Mouse (Mus musculus): ENCODE measurements around the gene Vwc2l. TPM values are rescaled to one million over a fixed set of nuclear protein-coding genes. Genes with fewer than 3 reads are reported as not detected.
A peak's percentile ranks its signal among the peaks of the same experiment; 100 is the strongest.

The Vwc2l gene
- polyA plus RNA-seq, 1 experiment from 2014 or later = 0.02 TPM

DNA sequence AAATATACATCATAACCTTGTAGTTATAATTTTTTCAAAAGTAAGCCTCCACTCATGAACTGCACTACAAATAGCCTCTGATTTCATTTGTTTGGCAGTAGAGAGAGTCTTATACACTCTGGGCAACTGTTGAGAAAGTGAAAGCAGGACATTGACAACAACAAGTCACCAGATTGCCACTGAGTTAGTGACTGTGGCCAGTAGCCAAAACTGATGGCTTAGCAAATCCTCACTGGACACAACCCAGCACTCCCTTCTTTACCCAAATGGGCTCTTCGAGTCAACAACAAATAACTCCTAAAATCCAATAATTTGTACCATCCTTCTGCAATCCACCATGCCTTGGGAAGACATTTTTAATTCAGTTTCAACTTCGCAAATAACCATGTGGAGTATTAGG is 155.0 kb downstream of the Vwc2l start:
- H3K36me3 ChIP-seq (ENCODE audit: control insufficient read depth, insufficient read depth) = no peaks in the 10 kb centered on the region
- no peak overlapping the region for H3K27ac ChIP-seq (ENCODE audit: low read length)
- no peaks in the 10 kb centered on the region for H3K27me3 ChIP-seq (ENCODE audit: control insufficient read depth, insufficient read depth, low read depth, low read length)
- ATAC-seq (ENCODE audit: low read depth) = no peak
- WGBS (ENCODE audit: insufficient replicate concordance) = 59% methylated on average over 2 of the region's 2 CpGs
- no peak overlapping the region for H3K4me2 ChIP-seq (ENCODE audit: low read depth, low read length)
- H3K9me3 ChIP-seq (replicated peaks; ENCODE audit: control insufficient read depth, low read length) = no peaks in the 10 kb centered on the region
- no peaks in the 10 kb centered on the region for H3K4me1 ChIP-seq (ENCODE audit: control insufficient read depth, low read depth, low read length)
- no peak overlapping the region for H3K9ac ChIP-seq (ENCODE audit: low read depth, low read length)
- H3K4me3 ChIP-seq (ENCODE audit: low read depth, low read length) = no peak overlapping the region

- Histone ChIP-seq H3K4me3 (ENCODE audit: low read depth, low read length) (no peak overlapping the region), H3K27me3 (ENCODE audit: control insufficient read depth, insufficient read depth, low read depth, low read length) (no peaks in the 10 kb centered on the region), H3K9me3 (replicated peaks; ENCODE audit: control insufficient read depth, low read length) (no peaks in the 10 kb centered on the region), H3K27ac (ENCODE audit: low read length) (no peak overlapping the region), H3K9ac (ENCODE audit: low read depth, low read length) (no peak overlapping the region), H3K36me3 (ENCODE audit: control insufficient read depth, insufficient read depth) (no peaks in the 10 kb centered on the region), H3K4me1 (ENCODE audit: control insufficient read depth, low read depth, low read length) (no peaks in the 10 kb centered on the region), H3K4me2 (ENCODE audit: low read depth, low read length) (no peak overlapping the region)
- no peak for ATAC-seq (ENCODE audit: low read depth)
- whole genome bisulfite sequencing (ENCODE audit: insufficient replicate concordance) = 71% methylated on average over 3 of the region's 3 CpGs
Observed at GRCm38 (mm10) chr1:70881269-70881668, 155.8 kb downstream of the Vwc2l start.

GRCm38 (mm10) chr1:70884156-70884555 is 158.6 kb downstream of the Vwc2l start:
- no peak for ATAC-seq (ENCODE audit: low read depth)
- no peaks in the 10 kb centered on the region for H3K27me3 ChIP-seq (ENCODE audit: control insufficient read depth, insufficient read depth, low read depth, low read length)
- no peak overlapping the region for H3K4me2 ChIP-seq (ENCODE audit: low read depth, low read length)

GRCm38 (mm10) chr1:70902311-70902710 is 176.8 kb downstream of the Vwc2l start:
- Histone ChIP-seq H3K36me3 (ENCODE audit: control insufficient read depth, insufficient read depth) (no peaks in the 10 kb centered on the region), H3K9me3 (replicated peaks; ENCODE audit: control insufficient read depth, low read length) (no peaks in the 10 kb centered on the region), H3K27ac (ENCODE audit: low read length) (peak overlapping the region; percentile 88), H3K4me2 (ENCODE audit: low read depth, low read length) (peak overlapping the region; percentile 41), H3K4me3 (ENCODE audit: low read depth, low read length) (no peak overlapping the region), H3K27me3 (ENCODE audit: control insufficient read depth, insufficient read depth, low read depth, low read length) (no peaks in the 10 kb centered on the region), H3K4me1 (ENCODE audit: control insufficient read depth, low read depth, low read length) (peaks cover 6% of the 10 kb centered on the region), H3K9ac (ENCODE audit: low read depth, low read length) (no peak overlapping the region)
- peak; percentile 98 for ATAC-seq (ENCODE audit: low read depth)
- 5% methylated on average over 3 of the region's 3 CpGs for WGBS (ENCODE audit: insufficient replicate concordance)

More at GRCm38 (mm10) chr1:70884156-70884555, 158.6 kb downstream of the Vwc2l start:
- no peaks in the 10 kb centered on the region for H3K36me3 ChIP-seq (ENCODE audit: control insufficient read depth, insufficient read depth)
- WGBS (ENCODE audit: insufficient replicate concordance) = 67% methylated on average over 4 of the region's 4 CpGs
- H3K4me3 ChIP-seq (ENCODE audit: low read depth, low read length) = no peak overlapping the region
- H3K9me3 ChIP-seq (replicated peaks; ENCODE audit: control insufficient read depth, low read length) = no peaks in the 10 kb centered on the region
- H3K9ac ChIP-seq (ENCODE audit: low read depth, low read length) = no peak overlapping the region
- no peak overlapping the region for H3K27ac ChIP-seq (ENCODE audit: low read length)
- no peaks in the 10 kb centered on the region for H3K4me1 ChIP-seq (ENCODE audit: control insufficient read depth, low read depth, low read length)

- H3K27me3 ChIP-seq (ENCODE audit: control insufficient read depth, insufficient read depth, low read depth, low read length) = no peaks in the 10 kb centered on the region
- H3K4me1 ChIP-seq (ENCODE audit: control insufficient read depth, low read depth, low read length) = peaks cover 6% of the 10 kb centered on the region
- no peak overlapping the region for H3K4me3 ChIP-seq (ENCODE audit: low read depth, low read length)
- H3K36me3 ChIP-seq (ENCODE audit: control insufficient read depth, insufficient read depth) = no peaks in the 10 kb centered on the region
- 73% methylated on average over 2 of the region's 2 CpGs for WGBS (ENCODE audit: insufficient replicate concordance)
- no peaks in the 10 kb centered on the region for H3K9me3 ChIP-seq (replicated peaks; ENCODE audit: control insufficient read depth, low read length)
- H3K9ac ChIP-seq (ENCODE audit: low read depth, low read length) = no peak overlapping the region
- no peak for ATAC-seq (ENCODE audit: low read depth)
- no peak overlapping the region for H3K27ac ChIP-seq (ENCODE audit: low read length)
- H3K4me2 ChIP-seq (ENCODE audit: low read depth, low read length) = no peak overlapping the region
Observed at GRCm38 (mm10) chr1:70907366-70907765, 181.9 kb downstream of the Vwc2l start.

- no peaks in the 10 kb centered on the region for H3K27me3 ChIP-seq (ENCODE audit: control insufficient read depth, insufficient read depth, low read depth, low read length)
- H3K9me3 ChIP-seq (replicated peaks; ENCODE audit: control insufficient read depth, low read length) = no peaks in the 10 kb centered on the region
- H3K36me3 ChIP-seq (ENCODE audit: control insufficient read depth, insufficient read depth) = no peaks in the 10 kb centered on the region
- H3K4me1 ChIP-seq (ENCODE audit: control insufficient read depth, low read depth, low read length) = peaks cover 2% of the 10 kb centered on the region
- H3K4me3 ChIP-seq (ENCODE audit: low read depth, low read length) = no peak overlapping the region
- no peak for ATAC-seq (ENCODE audit: low read depth)
- no peak overlapping the region for H3K9ac ChIP-seq (ENCODE audit: low read depth, low read length)
- no peak overlapping the region for H3K27ac ChIP-seq (ENCODE audit: low read length)
- WGBS (ENCODE audit: insufficient replicate concordance) = 62% methylated on average over 4 of the region's 4 CpGs
- no peak overlapping the region for H3K4me2 ChIP-seq (ENCODE audit: low read depth, low read length)
Observed at GRCm38 (mm10) chr1:70911235-70911634, 185.7 kb downstream of the Vwc2l start.

DNA sequence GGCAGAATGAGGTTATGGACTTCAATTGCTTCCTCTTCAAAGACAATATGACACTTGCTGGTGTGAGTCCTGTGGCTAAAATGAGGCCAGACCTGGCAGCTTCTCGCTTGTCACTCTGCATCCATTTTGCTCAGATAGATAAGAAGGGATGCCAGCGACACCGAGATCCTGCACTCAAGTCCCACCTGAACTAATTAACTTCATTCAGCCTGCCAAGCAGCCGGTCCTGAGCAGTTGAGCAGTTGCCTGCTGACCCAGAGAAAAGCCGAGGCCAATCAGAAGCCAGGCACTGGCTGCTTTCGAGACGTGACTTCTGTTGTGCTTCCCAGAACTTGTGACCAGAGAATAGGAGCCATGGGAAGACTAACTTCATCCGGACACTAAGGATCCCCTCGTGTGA is 187.6 kb downstream of the Vwc2l start:
- Histone ChIP-seq H3K27ac (ENCODE audit: low read length) (no peak overlapping the region), H3K9me3 (replicated peaks; ENCODE audit: control insufficient read depth, low read length) (no peaks in the 10 kb centered on the region), H3K4me1 (ENCODE audit: control insufficient read depth, low read depth, low read length) (peaks cover 6% of the 10 kb centered on the region), H3K27me3 (ENCODE audit: control insufficient read depth, insufficient read depth, low read depth, low read length) (no peaks in the 10 kb centered on the region), H3K36me3 (ENCODE audit: control insufficient read depth, insufficient read depth) (no peaks in the 10 kb centered on the region), H3K4me2 (ENCODE audit: low read depth, low read length) (no peak overlapping the region), H3K9ac (ENCODE audit: low read depth, low read length) (no peak overlapping the region), H3K4me3 (ENCODE audit: low read depth, low read length) (no peak overlapping the region)
- 52% methylated on average over 9 of the region's 9 CpGs for WGBS (ENCODE audit: insufficient replicate concordance)
- no peak for ATAC-seq (ENCODE audit: low read depth)

GRCm38 (mm10) chr1:70918173-70919036 is 192.9 kb downstream of the Vwc2l start:
- 37% methylated on average over 2 of the region's 2 CpGs for whole genome bisulfite sequencing (ENCODE audit: insufficient replicate concordance)
- no peaks in the 10 kb centered on the region for H3K27me3 ChIP-seq (ENCODE audit: control insufficient read depth, insufficient read depth, low read depth, low read length)
- H3K36me3 ChIP-seq (ENCODE audit: control insufficient read depth, insufficient read depth) = no peaks in the 10 kb centered on the region
- H3K9ac ChIP-seq (ENCODE audit: low read depth, low read length) = peak overlapping the region; percentile 12; the same call in 1 of the 2 replicates
- H3K27ac ChIP-seq (ENCODE audit: low read length) = peak overlapping the region; percentile 89
- H3K4me3 ChIP-seq (ENCODE audit: low read depth, low read length) = peak overlapping the region; percentile 16
- H3K4me1 ChIP-seq (ENCODE audit: control insufficient read depth, low read depth, low read length) = peaks cover 11% of the 10 kb centered on the region
- H3K9me3 ChIP-seq (replicated peaks; ENCODE audit: control insufficient read depth, low read length) = no peaks in the 10 kb centered on the region
- ATAC-seq (ENCODE audit: low read depth) = peak; percentile 94
- peak overlapping the region; percentile 40 for H3K4me2 ChIP-seq (ENCODE audit: low read depth, low read length)

GRCm38 (mm10) chr1:70933016-70933415 is 207.5 kb downstream of the Vwc2l start:
- Histone ChIP-seq H3K27ac (ENCODE audit: low read length) (no peak overlapping the region), H3K27me3 (ENCODE audit: control insufficient read depth, insufficient read depth, low read depth, low read length) (no peaks in the 10 kb centered on the region), H3K36me3 (ENCODE audit: control insufficient read depth, insufficient read depth) (no peaks in the 10 kb centered on the region), H3K9ac (ENCODE audit: low read depth, low read length) (no peak overlapping the region), H3K4me3 (ENCODE audit: low read depth, low read length) (no peak overlapping the region), H3K4me1 (ENCODE audit: control insufficient read depth, low read depth, low read length) (no peaks in the 10 kb centered on the region), H3K4me2 (ENCODE audit: low read depth, low read length) (no peak overlapping the region), H3K9me3 (replicated peaks; ENCODE audit: control insufficient read depth, low read length) (no peaks in the 10 kb centered on the region)
- ATAC-seq (ENCODE audit: low read depth) = no peak
- 64% methylated on average over 4 of the region's 4 CpGs for WGBS (ENCODE audit: insufficient replicate concordance)

Measured in liver, embryonic 16.5 days (tissue).